Mouse (Mus musculus): ENCODE results near the gene Akap6. TPM values are rescaled to one million over a fixed set of nuclear protein-coding genes. Genes with fewer than 3 reads are reported as not detected.

Akap6 gene
- total RNA-seq, 1 experiment from 2014 or later = 3.0 TPM

DNA sequence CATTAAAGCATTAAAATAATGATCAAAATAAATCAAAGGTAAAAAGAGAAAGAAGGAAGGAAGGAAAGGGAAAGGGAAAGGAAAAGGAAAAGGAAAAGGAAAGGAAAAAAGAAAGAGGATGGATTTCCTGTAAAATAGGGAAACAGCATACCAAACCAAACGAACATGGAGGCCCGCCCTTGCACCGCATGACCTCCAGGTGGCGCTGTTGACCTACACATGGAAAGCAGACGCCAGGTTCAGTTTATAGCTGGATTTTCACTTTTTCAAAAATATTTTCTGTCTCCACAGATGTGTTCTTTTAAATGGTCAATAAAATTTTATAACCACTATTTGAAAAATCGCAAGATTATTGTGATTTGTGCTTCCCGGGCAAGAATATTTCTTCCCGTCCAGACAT is 211.6 kb downstream of the Akap6 start:
- DNase-seq = peak; percentile 80

DNA sequence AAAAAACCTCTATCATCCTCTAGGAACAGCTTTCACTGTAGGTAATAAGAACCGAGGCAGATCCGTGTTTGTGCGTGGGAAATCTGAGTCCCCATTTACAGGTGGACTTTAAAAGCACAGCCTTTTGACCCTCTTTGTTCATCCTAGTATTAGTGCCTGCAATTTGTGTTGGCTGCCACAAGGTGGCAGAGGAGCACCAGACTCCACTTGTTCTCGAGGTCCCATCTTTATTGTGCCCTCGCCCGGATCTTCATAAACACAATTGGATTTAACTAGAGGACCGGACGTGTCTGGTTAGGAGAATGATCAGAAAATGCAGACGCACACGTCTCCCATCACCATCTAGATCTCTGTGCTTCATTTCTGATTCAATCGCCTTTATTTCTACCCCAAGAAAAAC is 219.8 kb downstream of the Akap6 start:
- DNase-seq = no peak

DNA sequence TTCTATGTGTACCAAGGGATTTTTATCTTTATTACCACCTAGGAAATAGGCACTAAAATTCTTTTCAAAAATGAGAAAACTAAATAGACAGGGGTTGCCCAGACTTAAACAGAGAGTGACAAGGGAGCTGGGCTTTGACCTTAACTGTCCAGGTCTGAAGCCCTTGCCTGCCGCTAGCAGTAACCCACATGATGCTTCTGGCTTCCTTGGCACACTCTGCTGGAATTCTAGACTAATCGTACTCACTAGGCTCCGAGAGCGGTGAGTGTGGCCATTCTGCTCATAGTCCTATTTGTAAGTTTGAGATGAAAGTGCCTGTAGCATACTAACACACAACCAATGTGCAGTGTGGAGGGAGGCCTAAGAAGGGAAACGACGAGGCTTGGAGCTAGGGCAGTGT is 223.3 kb downstream of the Akap6 start:
- DNase-seq = no peak

DNA sequence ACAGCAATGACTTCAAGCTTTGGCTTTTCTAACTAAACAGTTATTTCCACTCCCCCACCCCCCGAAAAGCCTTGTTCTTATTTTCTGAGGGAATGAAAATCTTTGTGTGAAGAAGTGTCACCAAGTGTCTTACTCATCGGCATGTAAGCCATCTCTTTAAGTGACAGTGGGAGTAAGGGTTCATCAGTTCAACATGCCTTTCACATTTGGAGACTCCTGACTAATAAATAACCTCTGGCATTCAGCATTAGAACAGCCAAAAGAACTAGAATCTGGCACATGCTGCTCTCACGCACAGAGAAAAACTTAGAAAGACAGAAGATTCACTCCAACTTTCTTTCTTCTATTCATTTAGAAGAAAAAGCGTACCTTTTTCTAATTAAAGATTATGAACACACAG is 226.3 kb downstream of the Akap6 start:
- no peak for DNase-seq

DNA sequence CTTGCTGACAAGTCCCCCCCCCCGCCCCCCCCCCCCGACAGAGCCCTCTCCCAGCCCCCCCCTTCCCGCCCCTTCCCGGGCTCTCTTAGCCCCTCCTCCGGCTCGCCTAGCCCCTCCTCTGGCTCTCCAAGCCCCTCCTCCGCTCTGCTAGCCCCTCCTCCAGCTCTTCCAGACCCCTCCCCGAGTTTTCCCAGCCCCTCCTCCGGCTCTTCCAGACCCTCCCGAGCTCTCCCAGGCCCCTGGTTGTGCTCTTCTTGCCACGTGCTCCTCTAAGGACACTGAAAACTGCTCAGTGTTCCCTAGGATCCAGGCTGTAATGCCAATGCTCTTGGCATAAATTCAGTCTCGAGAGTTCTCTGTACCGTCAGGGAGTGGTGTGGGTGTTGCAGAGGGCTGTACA is 234.6 kb downstream of the Akap6 start:
- no peak for DNase-seq

DNA sequence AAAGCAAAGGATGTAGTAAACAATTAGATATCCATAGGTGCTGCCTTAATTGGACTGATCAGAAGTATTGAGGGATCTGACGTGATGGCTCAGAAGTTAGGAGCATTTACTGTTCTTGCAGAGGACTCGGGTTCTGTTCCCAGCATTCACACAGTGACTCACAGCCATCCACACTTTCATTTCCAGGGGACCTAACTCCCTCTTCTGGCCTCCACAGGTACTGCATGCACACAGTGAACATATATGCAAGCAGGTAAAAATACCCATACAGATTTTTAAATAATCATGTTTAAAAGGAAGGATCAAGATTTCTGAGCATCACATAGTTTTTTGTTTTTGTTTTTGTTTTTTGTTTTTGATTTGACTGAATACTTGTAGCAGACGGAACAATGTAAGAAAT is 235.8 kb downstream of the Akap6 start:
- DNase-seq = no peak

DNA sequence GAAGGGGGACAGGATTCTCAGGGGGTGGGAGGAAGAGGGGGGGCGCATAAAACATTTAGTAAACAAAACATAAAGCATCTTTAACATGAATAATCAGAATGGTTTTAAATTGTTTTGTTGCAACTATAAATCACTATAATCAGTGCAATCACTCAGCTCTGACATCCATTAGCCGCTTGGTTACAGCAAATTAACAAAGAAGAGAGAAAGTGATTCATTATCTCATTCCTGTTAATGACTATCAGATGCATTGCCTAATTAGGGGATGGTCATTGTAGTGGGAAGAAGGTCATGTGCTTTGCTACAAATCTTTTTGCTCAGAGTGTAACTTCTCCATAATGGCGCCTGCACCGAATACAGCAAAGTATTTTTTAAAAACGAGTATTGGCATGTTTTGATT is 239.6 kb downstream of the Akap6 start:
- DNase-seq = no peak

DNA sequence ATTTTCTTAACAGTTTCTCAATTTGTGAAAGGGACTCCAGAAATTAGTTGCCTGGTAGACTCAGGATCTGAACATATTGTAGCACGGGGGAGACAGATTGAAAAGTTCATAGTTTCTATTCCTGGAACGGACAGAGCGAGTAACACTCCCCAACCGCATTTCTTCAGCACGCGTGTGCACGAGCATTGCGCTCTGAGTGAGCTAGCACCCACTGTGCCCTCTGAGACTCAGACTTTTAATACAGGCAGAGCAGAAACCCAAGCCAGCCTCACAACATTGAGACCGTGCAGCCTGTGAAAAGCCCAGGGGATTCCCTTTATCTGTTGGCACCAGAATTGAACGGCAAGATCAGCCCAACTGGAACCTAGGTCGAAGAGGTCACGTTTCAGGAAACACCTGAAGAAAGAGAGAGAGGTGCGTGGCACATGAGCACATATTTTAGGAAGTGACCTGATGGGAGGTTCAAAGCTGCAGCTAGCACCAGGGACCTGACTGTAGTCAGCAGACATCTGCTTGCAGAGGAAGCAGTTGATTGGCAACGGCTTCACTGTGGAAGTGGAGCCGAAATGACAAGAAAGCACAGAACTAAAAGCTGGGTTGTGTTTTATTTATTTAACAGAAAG is 240.3 kb downstream of the Akap6 start:
- no peak for DNase-seq

DNA sequence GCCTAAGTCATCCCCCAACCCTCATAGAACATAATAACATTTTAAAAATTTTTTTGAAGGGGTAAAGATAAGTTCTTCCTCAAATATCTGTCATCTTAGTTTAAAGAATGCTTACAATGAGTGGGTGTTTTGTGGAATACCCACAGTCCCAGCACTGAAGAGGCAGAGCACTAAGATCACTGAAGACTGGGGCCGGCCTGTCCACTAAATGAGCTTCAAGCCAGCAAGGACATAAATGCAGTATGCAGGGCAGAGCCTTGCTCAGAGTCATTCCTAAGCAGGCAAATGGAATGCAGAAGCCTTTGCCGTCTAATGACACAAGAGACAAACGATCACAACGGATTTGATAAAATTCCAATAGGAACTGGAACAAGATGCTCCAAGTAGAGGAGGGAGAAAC is 242.8 kb downstream of the Akap6 start:
- DNase-seq = no peak

DNA sequence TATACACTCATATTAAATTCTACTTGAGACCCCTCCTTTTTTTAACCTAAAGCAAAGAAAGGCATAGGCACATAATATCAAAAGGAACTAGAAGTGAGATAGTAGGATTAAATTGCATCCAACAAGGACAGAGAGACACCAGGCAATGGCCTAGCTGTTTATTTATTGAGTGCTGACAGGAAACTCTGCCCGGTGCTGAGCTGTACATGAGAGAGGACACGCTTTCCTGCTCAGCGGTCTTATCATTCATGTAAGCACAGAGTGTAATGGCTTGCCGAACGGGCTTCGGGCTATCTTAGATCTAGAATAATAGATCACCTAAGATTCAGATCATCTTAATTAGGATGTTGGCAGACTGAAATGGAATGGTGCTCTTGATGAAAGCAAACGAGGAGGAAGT is 245.1 kb downstream of the Akap6 start:
- DNase-seq = no peak

DNA sequence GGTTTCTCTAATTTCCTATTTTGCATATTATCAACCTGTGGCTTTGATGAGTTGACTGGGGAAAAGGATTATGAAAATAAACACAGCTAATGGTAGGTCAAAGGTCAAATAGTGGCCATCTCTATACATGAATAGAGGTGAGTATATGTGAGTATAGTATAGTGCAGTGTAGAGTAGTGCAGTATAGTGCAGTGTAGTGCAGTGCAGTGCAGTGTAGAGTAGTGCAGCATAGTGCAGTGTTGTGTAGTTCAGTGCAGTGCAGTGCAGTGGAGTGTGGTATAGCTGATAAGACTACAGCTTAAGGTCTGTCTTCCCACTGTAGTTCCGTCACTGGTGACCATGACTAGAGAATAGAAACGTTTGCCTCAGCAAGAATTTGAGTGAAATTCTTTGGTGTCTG is 245.8 kb downstream of the Akap6 start:
- no peak for DNase-seq

DNA sequence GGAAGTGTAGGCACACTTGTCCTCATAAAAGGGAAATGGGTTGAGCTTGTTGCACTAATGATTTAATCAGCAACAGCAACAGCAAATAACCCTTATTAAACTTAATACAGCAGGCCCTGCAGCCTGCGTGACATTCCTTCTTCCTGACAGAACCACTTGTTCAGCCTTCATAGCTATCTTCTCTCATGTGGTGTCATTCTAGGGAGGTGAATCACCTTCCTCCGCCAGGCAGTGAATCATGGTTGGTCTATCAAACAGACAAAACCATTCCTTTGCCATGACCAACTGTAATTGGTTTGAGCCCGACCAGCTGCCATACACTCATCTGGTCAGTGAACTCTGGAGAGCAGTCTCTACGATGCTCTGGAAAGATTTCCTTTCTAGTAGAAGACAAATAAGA is 251.5 kb downstream of the Akap6 start:
- DNase-seq = no peak

DNA sequence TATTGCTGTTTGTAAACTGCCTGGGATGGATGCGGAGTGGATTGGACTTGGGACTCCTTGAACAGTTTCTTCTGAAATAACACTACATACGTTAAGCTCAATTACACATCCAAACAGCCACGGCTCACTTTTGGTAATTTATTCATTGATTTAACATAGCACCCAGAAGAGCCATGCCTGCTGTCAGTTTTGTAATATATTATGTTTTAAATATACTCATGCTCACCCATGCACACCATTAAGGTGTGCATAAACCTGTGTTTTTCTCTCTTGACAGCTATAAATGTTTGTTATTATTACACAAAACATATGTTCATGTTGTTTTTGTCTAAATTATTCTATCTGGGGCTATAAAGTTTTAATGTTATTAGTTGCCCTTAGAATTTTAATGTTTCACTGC is 258.4 kb downstream of the Akap6 start:
- no peak for DNase-seq

DNA sequence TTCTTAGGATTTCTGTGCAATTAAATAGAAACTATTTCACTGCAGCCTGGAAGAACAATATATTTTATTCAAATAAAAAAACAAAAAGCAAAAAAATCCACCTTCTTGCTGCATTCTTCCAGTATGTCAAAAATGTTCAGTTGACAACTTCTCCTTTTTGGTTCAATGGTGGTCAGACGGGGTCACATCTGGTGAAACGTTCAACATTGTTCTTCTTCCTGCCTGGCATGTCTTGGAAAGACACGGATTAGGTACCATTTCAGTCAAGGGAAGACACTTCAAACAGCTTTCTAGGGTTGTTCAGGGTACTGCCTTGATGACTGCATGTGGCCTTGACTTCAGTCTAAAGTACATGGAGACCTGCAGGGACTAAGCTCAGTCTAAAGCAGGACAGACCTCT is 258.8 kb downstream of the Akap6 start:
- DNase-seq = no peak

DNA sequence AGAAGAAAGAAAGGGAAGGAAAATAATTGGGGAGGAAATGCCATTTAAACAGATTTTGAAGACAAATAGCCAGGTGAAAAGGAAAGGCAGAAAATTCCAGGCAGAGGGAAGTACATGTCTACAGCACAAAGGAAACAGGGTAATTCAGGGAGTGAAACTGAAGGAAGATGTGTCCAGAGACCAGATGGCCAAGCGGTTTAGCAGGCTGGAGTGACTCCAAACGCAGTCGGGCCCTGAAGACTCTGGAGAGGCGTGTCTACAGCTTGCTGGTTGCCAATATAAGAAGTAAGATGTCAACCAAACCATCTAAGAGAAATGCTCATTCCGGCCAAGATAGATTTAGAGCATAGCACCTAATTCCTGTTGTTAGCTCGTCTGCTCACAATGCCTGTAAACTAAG is 292.6 kb downstream of the Akap6 start:
- no peak for DNase-seq

DNA sequence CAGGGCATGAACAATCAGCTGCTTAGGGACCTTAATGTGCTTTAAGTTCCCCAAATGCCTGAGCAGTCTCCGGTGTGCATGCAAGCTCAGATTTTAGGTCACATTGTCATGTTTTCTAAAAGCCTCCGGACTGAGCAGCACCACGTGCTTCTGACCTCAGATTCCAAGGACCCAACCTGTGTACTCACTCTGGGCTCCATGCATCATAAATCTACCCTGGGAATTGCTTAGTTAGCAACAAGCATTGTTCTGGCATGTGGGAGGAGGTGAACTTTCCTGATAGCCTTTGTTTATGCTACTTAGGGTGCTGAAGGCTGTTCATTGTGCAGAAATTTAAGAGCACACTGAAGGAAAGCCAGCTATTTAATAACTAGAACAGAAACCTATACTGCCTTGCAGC is 313.2 kb downstream of the Akap6 start:
- no peak for DNase-seq

DNA sequence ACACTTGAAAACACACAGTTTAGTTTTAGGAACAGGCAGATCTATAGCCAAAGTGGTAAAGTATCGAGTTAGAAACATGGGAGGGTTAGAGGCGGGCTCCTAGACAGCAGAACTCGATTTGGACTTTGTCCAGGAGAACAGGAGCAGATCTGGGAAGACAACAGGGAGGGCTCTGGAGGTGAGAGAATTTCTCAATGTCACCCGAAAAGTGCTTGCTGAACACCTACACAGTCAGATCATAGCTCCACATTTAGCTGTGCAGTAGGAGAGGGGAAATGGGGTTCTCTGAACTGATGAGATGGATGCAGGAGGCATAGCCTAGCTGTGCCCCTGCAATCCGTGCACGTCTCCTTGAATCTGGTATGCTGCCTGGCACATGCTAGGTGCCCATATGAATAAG is 315.4 kb downstream of the Akap6 start:
- no peak for DNase-seq

DNA sequence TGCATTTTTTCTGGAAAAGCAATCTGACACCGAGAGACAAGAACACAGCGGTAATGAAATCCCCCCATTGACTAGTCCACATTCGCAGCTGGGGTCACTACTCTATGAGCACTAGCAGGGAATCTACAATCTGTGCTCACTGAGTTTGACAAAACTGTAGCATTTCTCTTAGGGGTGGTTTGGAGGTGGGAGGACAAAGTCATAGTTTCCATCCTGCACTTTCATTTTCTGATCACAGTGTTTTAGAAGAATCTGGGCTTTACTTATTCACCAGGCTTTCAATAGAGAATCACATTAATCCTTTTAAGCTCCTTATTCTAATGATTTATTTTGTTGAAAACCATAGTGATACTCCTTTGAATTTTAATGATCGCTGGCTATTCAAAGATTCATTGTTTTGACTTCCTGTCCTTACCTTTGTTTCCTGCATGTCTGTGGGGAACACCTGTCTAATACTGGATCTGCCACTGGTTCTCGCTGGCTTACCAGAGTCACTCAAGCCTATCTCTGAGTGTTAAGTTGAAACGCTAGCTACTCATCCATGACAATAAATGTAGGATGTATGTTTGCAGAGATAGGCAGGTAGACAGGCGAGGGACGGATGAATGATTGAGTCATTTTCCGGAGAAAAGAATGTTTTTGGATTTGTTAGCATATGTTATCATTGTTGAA is 325.5 kb downstream of the Akap6 start:
- no peak for DNase-seq

DNA sequence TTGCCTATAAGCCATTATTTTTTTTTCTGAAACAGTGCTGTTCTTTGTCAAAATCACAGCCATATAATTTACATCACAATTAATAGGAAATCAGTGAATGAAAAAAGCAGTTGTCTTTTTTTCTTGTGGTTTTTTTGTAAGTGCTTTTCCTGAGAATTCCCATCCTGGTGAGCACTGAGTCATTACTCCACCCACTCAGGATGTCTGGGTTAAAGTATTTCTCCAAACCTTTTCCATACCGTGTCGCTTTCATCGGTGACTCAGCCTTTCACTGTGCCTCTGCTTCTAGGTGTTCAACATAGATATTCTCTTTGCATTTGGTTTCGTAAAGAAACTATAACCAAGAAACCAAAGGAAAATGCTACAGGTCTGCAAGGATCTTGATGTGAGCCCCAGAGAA is 328.1 kb downstream of the Akap6 start:
- DNase-seq = no peak

DNA sequence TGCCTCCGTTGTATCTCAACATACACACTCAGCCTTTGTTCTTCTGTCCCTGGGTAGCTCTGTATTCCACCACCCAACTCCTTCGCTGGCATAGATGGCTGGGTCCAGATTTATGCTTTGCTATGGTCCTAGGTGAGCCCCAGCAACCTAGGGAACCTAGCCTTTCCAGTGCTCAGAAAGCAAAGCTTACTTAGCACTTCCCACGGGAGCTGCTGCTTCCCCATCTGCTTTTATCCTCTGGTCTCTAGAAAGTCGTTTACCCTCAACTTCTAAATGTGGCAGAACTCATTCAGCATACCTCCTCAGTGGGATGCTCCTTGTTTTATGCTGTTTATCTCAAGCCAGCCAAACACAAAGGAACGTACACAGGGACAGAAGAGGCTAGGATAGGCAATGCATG is 329.7 kb downstream of the Akap6 start:
- DNase-seq = no peak

DNA sequence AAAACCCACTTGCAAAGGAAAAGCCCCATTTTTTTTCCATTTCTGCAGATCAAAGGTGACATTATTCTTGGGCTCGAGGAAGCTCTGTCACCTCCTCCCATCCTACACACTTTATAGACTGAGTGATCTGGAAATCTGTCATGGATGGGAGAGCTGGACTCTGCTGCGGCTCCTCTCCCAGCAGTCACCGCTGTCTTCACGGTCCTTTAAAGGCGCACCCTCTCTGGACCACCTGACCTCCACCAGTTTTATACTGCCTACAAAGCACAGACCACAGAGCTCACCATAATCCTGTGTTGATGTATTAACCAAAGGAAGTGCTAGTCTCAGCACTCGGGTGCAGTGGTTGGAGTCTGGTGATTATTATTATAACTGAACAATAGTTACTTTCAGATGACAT is 330.7 kb downstream of the Akap6 start:
- no peak for DNase-seq

DNA sequence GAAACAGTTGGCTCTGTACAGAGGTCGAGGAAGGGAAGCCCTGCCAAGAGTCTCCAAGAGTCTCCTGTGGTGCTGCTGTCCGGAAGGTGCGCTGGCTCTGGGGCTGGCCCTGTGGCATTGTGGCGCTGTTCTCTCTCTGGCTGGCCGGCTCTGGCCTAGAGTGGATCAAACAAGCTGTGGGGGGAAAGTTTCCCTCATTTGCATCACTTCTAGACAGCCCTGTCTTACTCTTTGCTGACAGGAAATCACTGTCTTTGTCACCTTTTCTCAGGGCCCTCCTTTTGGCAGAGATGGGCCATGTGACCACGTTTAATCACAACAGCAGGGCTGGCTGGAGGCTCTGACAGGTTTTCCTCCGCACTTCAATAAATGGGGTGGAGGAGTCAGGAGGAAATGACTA is 333.6 kb downstream of the Akap6 start:
- DNase-seq = peak; percentile 8

DNA sequence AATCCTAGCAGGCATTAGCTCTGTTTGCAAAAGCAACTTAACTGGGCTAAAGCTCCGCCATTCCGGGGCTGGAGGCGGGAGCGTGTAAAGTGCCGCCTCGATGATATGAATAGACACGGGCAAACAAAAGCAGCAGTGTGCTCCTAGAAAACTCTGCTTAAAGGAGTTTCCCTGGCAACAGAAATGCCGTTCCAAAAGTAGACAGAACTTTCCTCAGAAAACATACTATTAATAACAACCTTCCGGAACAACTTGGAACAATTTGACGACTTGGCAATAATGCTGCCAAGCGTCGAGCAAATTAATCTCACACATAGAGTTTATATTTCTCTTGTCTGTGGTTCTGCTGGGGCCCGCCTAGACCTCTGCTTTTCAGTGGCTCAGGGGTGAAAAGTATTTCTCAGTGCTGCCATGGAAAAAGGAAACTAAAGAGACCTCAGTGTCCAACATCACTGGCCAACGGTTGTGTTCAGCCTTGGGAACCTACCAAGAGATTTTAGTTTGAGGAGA is 334.3 kb downstream of the Akap6 start:
- DNase-seq = peak; percentile 7

DNA sequence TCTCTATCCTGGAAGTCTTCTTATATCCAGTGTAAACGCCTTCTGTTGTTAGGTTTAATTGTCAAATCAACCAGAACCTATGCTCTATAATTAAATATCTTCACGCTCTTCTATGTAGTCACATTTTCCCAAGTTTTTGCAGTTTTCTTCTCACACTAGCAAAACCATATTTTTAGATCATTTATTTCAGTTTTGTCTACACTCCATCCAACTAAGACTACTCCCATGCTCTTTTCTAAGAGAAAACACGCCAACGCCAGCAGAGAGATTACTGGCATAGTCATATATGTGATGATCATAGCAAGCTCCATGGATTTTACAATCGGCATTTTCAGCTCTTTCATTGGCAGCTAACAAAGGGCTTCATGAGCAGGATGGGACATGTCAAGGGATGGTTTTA is 341.5 kb downstream of the Akap6 start:
- DNase-seq = no peak
